Mouse (Mus musculus) heart, postnatal 0 days (tissue): ENCODE measurements around the gene Fgd6. TPM values are rescaled to one million over a fixed set of nuclear protein-coding genes. Genes with fewer than 3 reads are reported as not detected.

Experiments
- ATAC-seq: fragments of 200-750 bp; cut with Nextera tagmentation; 2 replicates; pipeline ENCODE4 v1.8.0; 2017; ENCODE audit warnings: low read depth, moderate number of reproducible peaks, moderate library complexity; ENCODE audit not compliant: insufficient read depth
- DNase-seq: peaks from one replicate; pipeline ENCODE4 v3.0.0-alpha.2; 2016; ENCODE audit warnings: low spot score
- H3K27ac ChIP-seq: fragments of 300-500 bp; sonication (generic); 2 replicates; pipeline ENCODE4 v1.5.1; 2014; ENCODE audit warnings: low read depth, mild to moderate bottlenecking
- H3K27me3 ChIP-seq: fragments of 300-500 bp; sonication (generic); 2 replicates; pipeline ENCODE4 v1.6.1; 2014; ENCODE audit warnings: low read length, mixed read lengths; ENCODE audit not compliant: control insufficient read depth, insufficient read depth
- H3K36me3 ChIP-seq: fragments of 300-500 bp; sonication (generic); replicated peaks from 2 replicates; pipeline ENCODE4 v1.6.1; 2014; ENCODE audit warnings: low read length, mixed read lengths; ENCODE audit not compliant: control insufficient read depth, insufficient read depth
- H3K4me1 ChIP-seq: fragments of 300-500 bp; sonication (generic); 2 replicates; pipeline ENCODE4 v1.6.1; 2014; ENCODE audit warnings: antibody characterized with exemption; ENCODE audit not compliant: control insufficient read depth, insufficient read depth
- H3K4me2 ChIP-seq: fragments of 300-500 bp; sonication (generic); 2 replicates; pipeline ENCODE4 v1.6.1; 2014; ENCODE audit warnings: low read depth, mild to moderate bottlenecking, low read length, moderate library complexity
- H3K4me3 ChIP-seq: fragments of 300-500 bp; sonication (generic); 2 replicates; pipeline ENCODE4 v1.5.1; 2014; ENCODE audit warnings: low read depth, low read length
- H3K9ac ChIP-seq: fragments of 300-500 bp; sonication (generic); replicated peaks from 2 replicates; pipeline ENCODE4 v1.6.1; 2014; ENCODE audit warnings: low read depth, low read length, mixed read lengths
- H3K9me3 ChIP-seq: fragments of 300-500 bp; sonication (generic); replicated peaks from 2 replicates; pipeline ENCODE4 v1.6.1; 2016; ENCODE audit warnings: low read length; ENCODE audit not compliant: control insufficient read depth
- CTCF ChIP-seq: IDR thresholded peaks from 2 replicates; pipeline ENCODE4 v1.5.1; 2016; ENCODE audit warnings: antibody characterized with exemption, control low read depth, low read depth
- EP300 ChIP-seq: IDR thresholded peaks from 2 replicates; pipeline ENCODE4 v1.6.1; 2016; ENCODE audit warnings: antibody characterized with exemption, low read depth
- WGBS: fragments of 180-500 bp; shearing (Covaris S2); extraction: QIAGEN DNeasy Blood & Tissue Kit; methylation state at CpG from one replicate; pipeline ENCODE4 v1.1.7; 2014; 5-methylcytosine and 5-hydroxymethylcytosine counted together
- polyA plus RNA-seq: library from polyadenylated mRNA; unstranded; fragments of >200 nt; fragmentation: Nextera tagmentation; extraction: Ambion mirVana; gene quantifications from 2 replicates; pipeline ENCODE4 v1.2.1, GENCODE M21; 2015
- total RNA-seq: library from RNA; depleted of rRNA; stranded (reverse); fragments of >200 nt; gene quantifications from 2 replicates; pipeline ENCODE4 v1.2.3, GENCODE M21; 2014; ENCODE audit warnings: low replicate concordance

The Fgd6 gene
- total and polyA plus RNA-seq, 2 experiments from 2014 or later: 1.3 to 2.7 TPM

- no peaks in the 10 kb centered on the region for H3K4me1 ChIP-seq
- DNase-seq (no peak), ATAC-seq (no peak)
- 81% methylated on average over 10 of the region's 10 CpGs for WGBS
- no peak overlapping the region for H3K4me3 ChIP-seq
- H3K27me3 ChIP-seq: no peaks in the 10 kb centered on the region
- no peak overlapping the region for H3K9ac ChIP-seq
- H3K9me3 ChIP-seq: no peaks in the 10 kb centered on the region
- no peak overlapping the region for H3K27ac ChIP-seq
- TF ChIP-seq CTCF (no peak), EP300 (no peak)
- no peak overlapping the region for H3K4me2 ChIP-seq
- H3K36me3 ChIP-seq: peaks cover 20% of the 10 kb centered on the region
These were observed 103.2 kb downstream of the Fgd6 start for GRCm38 (mm10) chr10:94138890-94139482.

GRCm38 (mm10) chr10:94140227-94140931, 104.6 kb downstream of the Fgd6 start:
- H3K4me2 ChIP-seq: no peak overlapping the region
- no peaks in the 10 kb centered on the region for H3K27me3 ChIP-seq
- DNase-seq (no peak), ATAC-seq (no peak)
- H3K9ac ChIP-seq: no peak overlapping the region
- no peak for TF ChIP-seq CTCF
- no peak for TF ChIP-seq EP300
- no peak overlapping the region for H3K27ac ChIP-seq
- H3K4me3 ChIP-seq: no peak overlapping the region
- 79% methylated on average over 3 of the region's 3 CpGs for WGBS
- peaks cover 20% of the 10 kb centered on the region for H3K36me3 ChIP-seq
- no peaks in the 10 kb centered on the region for H3K9me3 ChIP-seq
- H3K4me1 ChIP-seq: no peaks in the 10 kb centered on the region

GRCm38 (mm10) chr10:94142427-94142826, 106.6 kb downstream of the Fgd6 start:
- H3K27ac ChIP-seq: no peak overlapping the region
- no peak for ATAC-seq
- H3K9ac ChIP-seq: no peak overlapping the region
- H3K4me2 ChIP-seq: no peak overlapping the region
- 93% methylated on average over 3 of the region's 3 CpGs for WGBS
- H3K4me1 ChIP-seq: no peaks in the 10 kb centered on the region
- no peak overlapping the region for H3K4me3 ChIP-seq
- peaks cover 20% of the 10 kb centered on the region for H3K36me3 ChIP-seq
- H3K27me3 ChIP-seq: no peaks in the 10 kb centered on the region
- H3K9me3 ChIP-seq: no peaks in the 10 kb centered on the region
- DNase-seq: no peak
- TF ChIP-seq CTCF (no peak), EP300 (no peak)

- H3K4me1 ChIP-seq: peaks cover 1% of the 10 kb centered on the region; the same call in 1 of the 2 replicates
- no peak overlapping the region for H3K4me2 ChIP-seq
- H3K9me3 ChIP-seq: no peaks in the 10 kb centered on the region
- no peak overlapping the region for H3K27ac ChIP-seq
- no peak overlapping the region for H3K9ac ChIP-seq
- WGBS: 53% methylated on average over 5 of the region's 5 CpGs
- DNase-seq: no peak
- TF ChIP-seq EP300 (no peak), CTCF (no peak)
- peaks cover 9% of the 10 kb centered on the region for H3K36me3 ChIP-seq
- ATAC-seq: no peak
- H3K27me3 ChIP-seq: no peaks in the 10 kb centered on the region
- no peak overlapping the region for H3K4me3 ChIP-seq
These were observed 108.8 kb downstream of the Fgd6 start for GRCm38 (mm10) chr10:94144581-94144980.

- Histone ChIP-seq H3K27me3 (no peaks in the 10 kb centered on the region), H3K4me3 (peak overlapping the region; percentile 94), H3K4me1 (peaks cover 5% of the 10 kb centered on the region; the same call in 1 of the 2 replicates), H3K36me3 (no peaks in the 10 kb centered on the region), H3K27ac (peak overlapping the region; percentile 94), H3K9me3 (no peaks in the 10 kb centered on the region), H3K4me2 (peak overlapping the region; percentile 78), H3K9ac (peak overlapping the region; percentile 90)
- ATAC-seq (peak; percentile 38), DNase-seq (peak; percentile 36)
- 5% methylated on average over 8 of the region's 8 CpGs for WGBS
- TF ChIP-seq CTCF: peak; percentile 26; the same call in 1 of the 2 replicates
- TF ChIP-seq EP300: no peak
These were observed 111.6 kb downstream of the Fgd6 start for GRCm38 (mm10) chr10:94147391-94147755.
